Mouse (Mus musculus) R1 (cell line): ENCODE measurements around the gene Nabp2.

ENCODE experiments used
- DNase-seq: peaks from one replicate; pipeline ENCODE4 v3.0.0-alpha.2; 2018; ENCODE audit warnings: low read depth, low spot score

Nabp2 gene

DNA sequence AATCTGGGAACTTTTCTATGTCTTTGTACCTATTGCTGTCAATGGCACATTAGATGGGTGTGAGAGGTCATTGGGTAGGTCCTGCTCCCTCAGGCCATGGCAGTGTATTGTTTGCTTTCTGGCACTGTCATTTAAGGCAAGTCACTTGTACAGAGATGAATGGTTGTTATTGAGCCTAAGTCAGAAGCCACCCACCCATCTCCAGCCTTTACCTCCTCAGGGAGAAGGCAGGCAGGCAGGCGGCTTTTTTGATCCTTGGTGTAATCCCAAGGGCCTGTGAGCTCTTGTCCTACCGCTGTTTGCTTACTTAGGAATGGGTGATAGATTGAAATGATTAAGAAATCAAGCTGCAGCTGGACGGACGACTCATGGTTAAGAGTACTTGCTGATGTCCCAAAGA, 18.2 kb upstream of the Nabp2 start:
- no peak for DNase-seq

GRCm38 (mm10) chr10:128429052-128429451, 17.8 kb upstream of the Nabp2 start:
- DNase-seq: no peak

- DNase-seq: no peak
Measured at GRCm38 (mm10) chr10:128425260-128425659, 14.0 kb upstream of the Nabp2 start.

DNA sequence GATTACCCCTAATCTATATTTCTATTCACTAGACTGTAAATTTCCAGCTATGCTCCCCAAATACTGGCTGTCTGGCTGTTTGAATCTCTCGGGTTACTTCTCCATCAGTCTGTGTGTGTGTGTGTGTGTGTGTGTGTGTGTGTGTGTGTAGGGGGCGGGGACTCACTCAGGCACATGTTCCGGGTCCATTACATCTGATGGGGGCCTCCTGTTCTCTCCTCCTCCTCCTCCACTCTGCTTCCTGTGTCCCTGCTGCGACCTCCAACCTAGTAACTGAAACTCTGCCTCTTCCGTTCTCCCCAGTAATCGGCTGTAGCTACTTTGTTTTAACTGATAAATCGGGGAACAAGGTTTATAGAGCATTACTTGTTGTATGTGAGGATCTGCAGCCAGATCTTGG, 13.3 kb upstream of the Nabp2 start:
- no peak for DNase-seq

DNA sequence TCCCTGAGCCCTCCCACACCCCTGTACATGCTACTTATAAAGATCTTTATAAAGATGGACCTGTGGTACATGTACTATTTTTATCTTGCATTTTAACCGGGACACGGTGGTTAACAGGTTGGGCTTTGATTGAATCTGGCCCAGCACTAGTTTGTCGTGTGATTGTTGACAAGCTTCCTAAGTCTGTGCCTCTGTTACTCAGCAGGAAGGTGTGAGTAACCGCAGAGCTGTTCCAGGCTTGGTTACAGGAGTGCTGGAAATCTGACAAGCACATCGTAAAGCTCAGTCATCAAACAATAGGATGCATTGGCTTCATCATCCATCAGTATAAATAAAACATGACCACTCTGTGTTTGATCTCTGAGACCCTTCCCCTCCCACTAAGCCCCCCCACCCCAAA, 11.1 kb upstream of the Nabp2 start:
- no peak for DNase-seq

DNA sequence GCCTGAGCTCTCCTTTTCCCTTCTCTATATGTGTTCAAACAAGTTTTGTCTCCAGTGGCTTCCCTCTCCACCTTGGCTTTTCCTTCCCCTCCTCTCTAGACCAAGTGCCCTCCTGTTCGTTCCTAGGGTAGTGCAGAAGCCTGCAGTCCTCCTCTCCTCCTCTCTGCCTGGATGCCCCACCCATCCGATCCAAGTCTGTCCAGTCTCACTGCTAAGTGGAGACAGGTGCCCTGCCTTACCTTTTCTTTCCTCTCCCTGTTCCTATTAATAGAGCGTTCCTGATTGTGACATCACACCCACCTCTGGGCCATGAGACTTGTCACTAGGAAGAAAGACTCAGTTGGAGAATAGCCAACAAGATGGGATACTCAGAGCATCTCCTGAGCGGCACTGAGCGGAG, 3.6 kb upstream of the Nabp2 start:
- DNase-seq: no peak

GRCm38 (mm10) chr10:128413076-128413475, 1.8 kb upstream of the Nabp2 start:
- no peak for DNase-seq

DNA sequence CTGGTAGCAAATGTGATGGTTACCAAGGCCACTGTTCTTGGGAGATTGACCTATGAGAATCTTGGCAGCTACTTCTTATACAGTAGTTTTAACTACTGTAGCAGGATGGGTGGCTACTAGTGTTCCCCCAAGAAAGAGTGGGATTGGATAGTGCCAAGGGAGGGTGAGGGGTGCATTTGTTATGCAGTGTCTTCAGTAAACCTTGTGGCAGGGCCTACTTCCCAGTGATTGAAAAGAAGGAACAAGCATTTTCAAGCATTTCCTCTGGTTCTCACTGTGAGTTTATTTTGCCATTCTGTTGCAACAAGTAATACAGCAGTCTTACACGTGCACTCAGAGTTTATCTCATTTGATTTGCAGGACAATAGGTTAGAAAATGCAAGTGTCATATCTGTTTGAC, 1.3 kb upstream of the Nabp2 start:
- no peak for DNase-seq

DNA sequence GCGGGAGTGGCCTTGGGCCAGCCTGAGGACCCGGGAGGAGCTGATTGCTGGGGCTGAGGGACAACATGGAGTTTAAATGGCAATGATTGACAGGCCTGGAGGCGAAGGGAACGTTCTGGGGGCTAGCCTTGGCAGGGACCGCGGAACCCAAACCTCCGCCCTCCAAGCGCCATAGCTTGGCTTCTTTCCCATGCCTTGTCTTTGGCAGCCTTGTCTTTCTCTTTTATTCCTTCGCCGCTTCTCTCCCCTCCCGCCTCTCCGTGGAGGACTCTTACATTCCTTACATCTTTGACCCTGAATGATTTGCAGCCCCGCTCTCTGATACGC, 726 bp upstream of the Nabp2 start:
- no peak for DNase-seq

GRCm38 (mm10) chr10:128410560-128410845, 789 bp downstream of the Nabp2 start:
- DNase-seq: peak; percentile 60

DNA sequence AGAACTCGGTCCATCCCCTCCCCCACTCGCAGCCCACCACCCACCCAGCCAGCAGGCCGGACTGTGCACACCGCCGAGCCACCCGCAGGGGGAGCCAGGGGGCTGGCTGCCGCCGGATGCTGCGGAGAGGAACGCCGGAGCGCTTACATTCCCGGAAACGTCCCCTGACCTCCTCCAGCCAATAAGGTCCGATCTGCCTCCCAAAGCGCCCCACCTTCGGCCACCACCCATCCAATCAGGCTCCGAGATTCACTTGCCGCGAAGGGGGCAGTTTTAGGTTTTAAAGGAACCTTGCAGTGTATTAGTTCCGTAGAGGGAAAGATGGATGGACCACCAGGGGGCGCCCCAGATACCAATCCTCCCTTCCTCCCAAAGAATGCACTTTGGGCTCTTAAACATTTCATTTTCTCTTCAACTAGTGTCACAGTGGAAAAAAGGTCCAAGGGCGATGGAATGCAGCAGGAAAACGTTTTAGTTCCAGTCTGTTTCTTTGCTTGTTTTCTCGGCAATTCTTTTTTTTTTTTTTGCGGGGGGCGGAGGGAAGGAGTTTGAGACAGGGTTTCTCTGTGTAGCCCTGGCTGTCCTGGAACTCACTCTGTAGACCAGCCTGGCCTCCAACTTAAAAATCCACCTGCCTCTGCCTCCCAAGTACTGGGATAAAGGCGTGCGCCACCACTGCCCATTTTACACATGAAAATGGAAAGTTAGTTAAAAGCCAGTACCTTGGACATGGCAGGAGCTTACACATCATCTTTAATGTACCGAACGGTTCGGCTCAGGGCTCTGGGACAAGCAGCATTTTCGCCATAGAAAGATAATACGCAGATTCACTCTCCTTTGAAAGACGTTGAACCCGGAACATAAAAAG, 1.4 kb downstream of the Nabp2 start:
- peak; percentile 99 for DNase-seq

GRCm38 (mm10) chr10:128408591-128409535, 2.4 kb downstream of the Nabp2 start:
- DNase-seq: peak; percentile 76

GRCm38 (mm10) chr10:128403931-128404330, 7.4 kb downstream of the Nabp2 start:
- no peak for DNase-seq

GRCm38 (mm10) chr10:128401638-128402037, 9.7 kb downstream of the Nabp2 start:
- no peak for DNase-seq

DNA sequence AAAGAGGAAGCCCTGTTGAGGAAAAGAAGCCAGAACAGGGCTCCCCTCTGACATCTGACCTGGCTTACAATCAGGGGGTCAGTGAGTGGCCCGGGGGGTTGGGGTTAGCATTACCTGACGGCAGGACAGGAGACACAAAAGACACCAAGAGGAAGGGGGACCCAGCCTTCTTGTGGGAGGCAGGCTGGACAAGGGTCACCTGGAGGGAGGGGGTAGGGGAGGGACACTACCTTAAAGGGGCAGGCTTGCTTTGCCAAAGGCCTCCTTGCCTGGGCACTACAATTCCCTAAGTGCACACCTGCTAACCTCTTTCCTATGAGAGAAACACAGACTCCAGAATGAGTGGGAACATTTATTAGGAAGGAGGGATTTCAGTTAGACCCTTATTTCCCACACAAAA, 10.2 kb downstream of the Nabp2 start, which contains the start of gene Slc39a5:
TSS of gene Slc39a5 (minus strand) at position 174 of the 400 bp plus-strand sequence.
- no peak for DNase-seq

DNA sequence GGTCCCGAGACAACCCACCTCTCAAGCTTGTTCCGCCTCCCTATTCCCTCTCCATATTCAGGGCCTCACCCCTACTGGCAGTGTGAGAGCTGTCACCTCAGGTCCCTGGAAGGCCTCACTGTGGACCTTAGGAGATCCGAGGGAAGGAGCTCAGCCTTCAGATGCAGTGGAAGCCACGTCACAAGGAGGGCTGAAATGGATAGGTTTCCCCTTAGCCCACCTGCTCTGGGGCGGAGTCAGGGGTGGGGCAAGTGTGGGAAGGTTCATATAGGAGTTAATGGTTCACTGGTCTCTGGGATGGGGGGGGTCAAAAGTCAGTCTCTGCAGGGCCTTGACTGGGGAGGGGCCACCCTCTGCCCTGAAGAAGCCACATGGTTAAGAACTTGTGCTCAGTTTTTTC, 11.0 kb downstream of the Nabp2 start:
- DNase-seq: no peak

DNA sequence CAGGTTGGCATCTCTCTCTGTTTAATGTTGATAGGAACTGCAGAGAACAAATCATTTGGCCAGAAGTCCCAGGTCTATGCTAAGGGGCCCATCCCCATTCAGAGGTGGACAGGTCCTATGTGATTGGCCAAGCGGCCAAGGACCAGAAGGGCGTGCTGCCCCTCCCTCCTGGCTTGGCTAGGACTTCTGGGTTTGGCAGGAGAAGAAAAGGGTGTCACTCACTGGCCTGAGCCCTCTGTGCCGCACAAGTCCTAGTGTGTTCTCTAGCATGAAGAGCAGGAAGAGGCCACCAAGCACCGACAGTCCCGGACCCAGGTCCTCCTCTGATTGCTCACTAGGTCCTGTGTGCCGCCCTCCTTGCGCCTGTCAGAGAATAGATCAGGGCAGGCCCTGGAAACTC, 13.8 kb downstream of the Nabp2 start:
- no peak for DNase-seq

DNA sequence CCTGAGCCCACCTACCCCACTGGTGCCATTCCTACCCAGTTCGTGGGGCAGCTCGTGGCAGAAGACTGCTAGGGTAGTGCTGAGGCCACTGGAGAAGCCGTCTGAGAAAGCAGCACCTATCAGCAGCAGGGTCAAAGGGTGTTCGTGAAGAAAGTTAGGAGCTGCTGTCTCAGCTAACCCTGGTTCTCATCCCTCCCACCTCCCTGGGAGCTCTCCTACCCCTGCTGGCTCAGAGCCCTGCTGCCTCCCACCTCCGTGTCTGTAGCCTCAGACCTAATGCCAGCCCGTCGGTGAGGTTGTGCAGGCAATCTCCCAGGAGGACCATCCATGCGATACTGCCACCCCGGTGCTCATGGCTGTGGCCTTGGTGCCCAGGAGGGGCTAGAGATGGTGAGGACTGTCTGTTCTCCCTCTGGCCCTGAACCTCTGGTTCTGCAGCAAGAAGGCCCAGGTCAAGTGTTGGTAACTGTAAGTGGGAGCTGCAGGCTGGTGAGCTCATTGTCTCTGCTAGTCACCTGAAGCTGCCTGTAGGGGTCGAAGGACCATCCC, 14.5 kb downstream of the Nabp2 start:
- DNase-seq: no peak

DNA sequence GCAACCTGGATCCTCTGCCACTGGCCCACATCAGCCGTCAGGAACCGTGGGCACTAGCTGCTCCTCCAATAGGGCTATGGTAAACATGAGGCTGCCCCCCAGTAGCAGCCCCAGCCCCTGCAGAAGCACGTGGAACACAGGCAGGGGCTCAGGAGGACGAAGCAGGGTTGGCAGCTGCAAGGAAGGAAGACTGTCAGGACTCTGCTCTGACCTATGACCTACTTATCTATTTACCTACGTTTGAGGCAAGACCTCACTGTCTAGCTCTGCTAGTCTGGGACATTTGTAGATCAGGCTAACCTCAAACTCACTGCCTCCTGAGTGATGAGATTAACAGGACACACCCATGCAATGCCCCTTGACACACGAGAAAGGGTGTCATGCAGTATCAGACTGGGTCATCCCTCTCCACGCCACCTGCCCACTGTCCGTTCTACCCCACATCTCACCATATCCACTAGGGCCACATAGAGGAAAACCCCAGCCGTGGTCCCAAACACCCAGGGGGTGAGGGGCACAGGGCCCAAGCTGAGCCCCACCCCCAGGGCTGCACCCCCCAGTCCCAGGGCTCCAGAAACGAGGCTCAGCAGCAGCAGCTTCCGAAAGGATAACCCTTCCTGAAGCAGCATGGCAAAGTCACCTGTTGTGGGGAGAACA, 15.1 kb downstream of the Nabp2 start:
- DNase-seq: no peak

GRCm38 (mm10) chr10:128391850-128392249, 19.4 kb downstream of the Nabp2 start:
- DNase-seq: no peak

- DNase-seq: no peak
Measured at GRCm38 (mm10) chr10:128390366-128390765, 20.9 kb downstream of the Nabp2 start.

GRCm38 (mm10) chr10:128389570-128389969, 21.7 kb downstream of the Nabp2 start:
- DNase-seq: no peak
